Mouse (Mus musculus): ENCODE results near the gene Elmo1. TPM values are rescaled to one million over a fixed set of nuclear protein-coding genes. Genes with fewer than 3 reads are reported as not detected.

Elmo1 gene
- total RNA-seq, 2 experiments from 2014 or later: 28.5 to 36.9 TPM

GRCm38 (mm10) chr13:20150130-20150835 lies 59.9 kb downstream of the Elmo1 start:
- DNase-seq (ENCODE audit: low spot score in 2 of 2): no peak

GRCm38 (mm10) chr13:20151302-20151978 lies 61.0 kb downstream of the Elmo1 start:
- no peak for DNase-seq (ENCODE audit: low spot score in 2 of 2)

- DNase-seq (ENCODE audit: low spot score in 2 of 2): no peak
These were observed 66.7 kb downstream of the Elmo1 start for GRCm38 (mm10) chr13:20157059-20157458.

GRCm38 (mm10) chr13:20157529-20157928 lies 67.1 kb downstream of the Elmo1 start:
- no peak for DNase-seq (ENCODE audit: low spot score in 2 of 2)

- DNase-seq (ENCODE audit: low spot score in 2 of 2): no peak
These were observed 73.1 kb downstream of the Elmo1 start for GRCm38 (mm10) chr13:20163339-20163954.

GRCm38 (mm10) chr13:20164837-20165236 lies 74.4 kb downstream of the Elmo1 start:
- DNase-seq (ENCODE audit: low spot score in 2 of 2): no peak

- no peak for DNase-seq (ENCODE audit: low spot score in 2 of 2)
These were observed 83.7 kb downstream of the Elmo1 start for GRCm38 (mm10) chr13:20173987-20174654.

- no peak for DNase-seq (ENCODE audit: low spot score in 2 of 2)
These were observed 84.4 kb downstream of the Elmo1 start for GRCm38 (mm10) chr13:20174655-20175280.

GRCm38 (mm10) chr13:20180738-20181137 lies 90.3 kb downstream of the Elmo1 start:
- no peak for DNase-seq (ENCODE audit: low spot score in 2 of 2)

GRCm38 (mm10) chr13:20181321-20181720 lies 90.9 kb downstream of the Elmo1 start:
- DNase-seq (ENCODE audit: low spot score in 2 of 2): no peak

- DNase-seq (ENCODE audit: low spot score in 2 of 2): peak in 1 of 2 experiments; percentile 36
These were observed 91.9 kb downstream of the Elmo1 start for GRCm38 (mm10) chr13:20182239-20182825.

GRCm38 (mm10) chr13:20183512-20184238 lies 93.3 kb downstream of the Elmo1 start:
- peak in 1 of 2 experiments; percentile 38 for DNase-seq (ENCODE audit: low spot score in 2 of 2)

GRCm38 (mm10) chr13:20184239-20185033 lies 94.0 kb downstream of the Elmo1 start:
- DNase-seq (ENCODE audit: low spot score in 2 of 2): no peak

GRCm38 (mm10) chr13:20185034-20185846 lies 94.8 kb downstream of the Elmo1 start:
- DNase-seq (ENCODE audit: low spot score in 2 of 2): no peak

- DNase-seq (ENCODE audit: low spot score in 2 of 2): no peak
These were observed 95.4 kb downstream of the Elmo1 start for GRCm38 (mm10) chr13:20185847-20186213.

GRCm38 (mm10) chr13:20187647-20188046 lies 97.3 kb downstream of the Elmo1 start:
- no peak for DNase-seq (ENCODE audit: low spot score in 2 of 2)

GRCm38 (mm10) chr13:20192009-20192584 lies 101.7 kb downstream of the Elmo1 start:
- DNase-seq (ENCODE audit: low spot score in 2 of 2): no peak

- no peak for DNase-seq (ENCODE audit: low spot score in 2 of 2)
These were observed 110.2 kb downstream of the Elmo1 start for GRCm38 (mm10) chr13:20200582-20200981.
